Mouse (Mus musculus) urinary bladder, postnatal 4 days (tissue): Measurements from ENCODE around the gene Gm42906.

Experiments used
- DNase-seq, 2 experiments: peaks; one replicate each; pipeline ENCODE4 v3.0.0; 2021 to 2022; ENCODE audit warnings: low spot score in 2 of 2

Gene Gm42906

GRCm38 (mm10) chr5:151394690-151395089, 33.3 kb downstream of the Gm42906 start:
- no peak for DNase-seq

- DNase-seq, result no peak
Observed at GRCm38 (mm10) chr5:151393821-151394662, 33.9 kb downstream of the Gm42906 start.

GRCm38 (mm10) chr5:151389827-151390226, 38.1 kb downstream of the Gm42906 start:
- no peak for DNase-seq

GRCm38 (mm10) chr5:151379896-151380295, 48.1 kb downstream of the Gm42906 start:
- no peak for DNase-seq

GRCm38 (mm10) chr5:151379210-151379609, 48.8 kb downstream of the Gm42906 start:
- no peak for DNase-seq

- DNase-seq, result no peak
Observed at GRCm38 (mm10) chr5:151376931-151377330, 51.0 kb downstream of the Gm42906 start.

GRCm38 (mm10) chr5:151374825-151375224, 53.1 kb downstream of the Gm42906 start:
- no peak for DNase-seq

- DNase-seq, result no peak
Observed at GRCm38 (mm10) chr5:151371130-151371529, 56.8 kb downstream of the Gm42906 start.

GRCm38 (mm10) chr5:151369306-151369721, 58.6 kb downstream of the Gm42906 start:
- DNase-seq, result no peak

GRCm38 (mm10) chr5:151368395-151369190, 59.4 kb downstream of the Gm42906 start:
- DNase-seq, result peak; percentile 99 to 100

GRCm38 (mm10) chr5:151367881-151368394, 60.0 kb downstream of the Gm42906 start:
- DNase-seq, result no peak

- no peak for DNase-seq
Observed at GRCm38 (mm10) chr5:151367317-151367716, 60.6 kb downstream of the Gm42906 start.

GRCm38 (mm10) chr5:151363343-151364000, 64.5 kb downstream of the Gm42906 start:
- no peak for DNase-seq

GRCm38 (mm10) chr5:151349616-151350015, 78.3 kb downstream of the Gm42906 start:
- DNase-seq, result no peak

GRCm38 (mm10) chr5:151348418-151348817, 79.5 kb downstream of the Gm42906 start:
- no peak for DNase-seq

GRCm38 (mm10) chr5:151346626-151347025, 81.3 kb downstream of the Gm42906 start:
- no peak for DNase-seq

GRCm38 (mm10) chr5:151344737-151345136, 83.2 kb downstream of the Gm42906 start:
- no peak for DNase-seq

- DNase-seq, result no peak
Observed at GRCm38 (mm10) chr5:151333686-151334085, 94.3 kb downstream of the Gm42906 start.

- no peak for DNase-seq
Observed at GRCm38 (mm10) chr5:151333191-151333594, 94.8 kb downstream of the Gm42906 start.

- DNase-seq, result no peak
Observed at GRCm38 (mm10) chr5:151315804-151316597, 112.0 kb downstream of the Gm42906 start.

GRCm38 (mm10) chr5:151300286-151300685, 127.7 kb downstream of the Gm42906 start:
- no peak for DNase-seq
